Mouse (Mus musculus) G1E-ER4 (cell line): Measurements from ENCODE around the gene Prkcb. TPM values are rescaled to one million over a fixed set of nuclear protein-coding genes. Genes with fewer than 3 reads are reported as not detected.

ENCODE experiments used
- GATA1 ChIP-seq: IDR thresholded peaks from one replicate; pipeline ENCODE4 v1.8.0; 2012; ENCODE audit warnings: low read length, inconsistent platforms
- polyA plus RNA-seq: library from polyadenylated mRNA; stranded (reverse); fragments of >175 nt; gene quantifications from 2 replicates; pipeline ENCODE4 v1.2.3, GENCODE M21; 2012

Gene Prkcb
- polyA plus RNA-seq, 1 experiment: not detected

GRCm38 (mm10) chr7:122307241-122307640, 18.7 kb downstream of the Prkcb start:
- no peak for TF ChIP-seq GATA1

GRCm38 (mm10) chr7:122308661-122309060, 20.1 kb downstream of the Prkcb start:
- TF ChIP-seq GATA1: no peak

DNA sequence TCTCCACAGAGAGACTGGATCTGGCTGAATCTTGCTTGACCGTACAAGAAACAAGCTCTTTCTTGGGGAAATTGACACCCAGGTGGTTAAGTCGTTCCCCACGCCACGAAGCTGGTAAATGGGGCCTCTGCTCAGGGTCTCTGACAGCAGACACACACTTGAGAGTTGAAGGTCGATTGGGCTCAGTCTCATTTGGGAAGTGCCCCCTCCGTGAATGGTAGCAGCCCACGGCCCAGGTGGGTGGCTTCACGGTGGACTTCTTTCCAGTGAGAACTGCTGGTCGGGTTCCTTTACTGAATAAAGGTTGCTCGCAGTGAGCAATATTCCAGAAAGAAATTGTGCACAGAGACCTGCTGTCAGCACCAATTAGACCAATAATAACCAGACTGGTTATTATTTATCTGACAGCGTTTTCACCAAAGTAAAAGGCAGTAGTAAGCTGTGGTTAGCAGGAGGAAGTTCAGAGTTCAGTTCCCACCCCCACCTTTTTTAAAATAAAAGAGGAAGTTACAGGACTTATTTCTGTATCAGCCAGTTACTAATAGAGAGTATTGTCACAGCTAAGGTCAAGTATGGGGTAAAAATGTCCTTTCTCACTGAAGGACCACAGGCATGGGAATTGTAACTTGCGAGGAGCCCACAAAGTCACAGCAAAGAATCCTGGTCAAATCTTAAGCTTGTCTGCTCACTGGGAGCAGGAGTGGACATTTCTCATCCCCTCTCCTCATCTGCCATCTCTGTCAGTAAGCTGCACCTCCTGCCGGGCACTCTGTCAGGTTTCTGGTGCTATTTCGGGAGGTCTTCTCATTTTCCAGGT, 21.6 kb downstream of the Prkcb start:
- TF ChIP-seq GATA1: no peak

GRCm38 (mm10) chr7:122310726-122311018, 22.1 kb downstream of the Prkcb start:
- TF ChIP-seq GATA1: no peak

DNA sequence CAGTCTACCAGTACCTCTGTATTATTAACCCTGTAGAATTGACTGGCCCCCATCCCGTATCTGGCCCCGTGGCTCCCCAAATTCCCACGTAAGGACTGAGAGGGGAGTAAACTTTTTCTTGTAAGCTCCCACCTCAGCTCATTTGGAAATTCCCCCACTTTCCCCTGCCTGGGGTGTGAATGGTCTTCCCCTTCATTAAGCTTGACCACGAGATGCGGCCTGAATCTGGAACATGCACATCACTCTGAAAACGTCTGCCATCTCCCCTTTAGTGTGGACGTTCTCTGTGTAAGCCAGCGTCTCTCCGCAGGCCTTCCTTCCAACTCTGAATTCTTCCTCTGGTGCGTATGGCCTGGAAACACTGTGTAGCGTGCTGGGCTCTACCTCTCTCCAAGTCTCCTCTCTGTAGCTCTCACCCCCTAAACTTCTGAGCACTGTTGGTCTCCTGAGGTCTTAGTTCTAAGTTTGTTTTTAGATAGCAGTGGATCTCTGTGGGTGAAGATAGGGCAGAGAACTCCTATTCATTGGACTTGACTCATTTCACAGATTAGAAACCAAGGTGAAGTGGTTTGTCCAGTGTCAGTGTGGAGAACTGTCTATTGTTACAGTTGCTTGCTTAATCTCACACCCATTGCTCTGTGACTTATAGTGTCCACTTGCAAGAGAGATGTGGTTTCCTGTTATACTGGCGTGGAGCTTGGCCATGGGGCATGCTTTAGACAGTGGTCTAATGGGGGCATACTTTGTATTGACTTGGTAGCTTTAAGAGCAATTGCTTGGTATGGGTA, 25.3 kb downstream of the Prkcb start:
- TF ChIP-seq GATA1: no peak

DNA sequence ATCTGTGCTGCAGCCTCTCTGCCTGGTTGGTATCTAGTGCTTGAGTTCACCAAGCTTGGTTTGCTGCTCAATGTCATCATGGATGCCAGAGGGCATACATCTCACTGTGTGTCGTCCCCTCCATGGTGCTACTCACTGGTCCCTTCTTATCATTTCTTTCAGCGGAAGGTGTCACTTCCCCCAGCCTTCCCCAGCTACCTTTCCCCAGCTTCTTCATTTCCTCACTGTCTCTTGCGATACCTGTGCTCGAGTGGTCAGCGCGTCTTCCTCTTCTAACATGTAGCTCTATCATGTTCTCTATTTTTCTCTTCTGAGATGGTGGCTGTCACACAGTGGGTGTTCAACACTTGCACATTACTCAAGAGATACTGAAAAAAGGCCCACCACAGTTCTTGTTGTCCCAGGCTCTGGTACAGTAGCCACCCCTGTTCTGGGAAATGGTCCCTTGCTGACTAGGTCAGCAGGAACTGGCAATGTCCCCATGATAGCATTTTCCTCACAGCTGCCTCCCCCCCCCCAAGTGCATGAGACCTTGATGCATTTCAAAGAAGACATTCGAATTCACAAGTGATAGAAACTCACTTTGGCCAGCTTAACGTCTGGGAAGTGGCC, 27.3 kb downstream of the Prkcb start:
- TF ChIP-seq GATA1: no peak

DNA sequence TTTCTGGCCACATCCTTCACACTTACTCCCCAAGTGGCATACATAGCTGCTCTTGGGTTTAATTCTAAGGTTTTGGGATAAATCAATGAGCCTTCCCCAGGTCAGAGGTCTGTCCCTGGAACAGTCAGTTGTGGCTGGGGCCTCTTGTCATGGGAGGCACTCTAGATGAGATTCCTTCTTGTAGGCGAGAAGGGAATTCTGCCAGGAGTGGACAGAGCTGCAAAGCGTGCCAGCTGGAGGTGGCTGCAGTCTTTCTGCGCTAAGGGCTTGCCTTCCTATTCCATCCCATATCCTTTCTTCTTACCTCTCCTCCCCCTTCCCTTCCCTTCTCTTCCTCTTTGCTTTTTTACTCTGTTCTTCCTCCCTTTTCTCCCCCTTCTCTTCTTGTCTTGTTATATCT, 28.1 kb downstream of the Prkcb start:
- TF ChIP-seq GATA1: no peak

GRCm38 (mm10) chr7:122317485-122317884, 28.9 kb downstream of the Prkcb start:
- no peak for TF ChIP-seq GATA1

DNA sequence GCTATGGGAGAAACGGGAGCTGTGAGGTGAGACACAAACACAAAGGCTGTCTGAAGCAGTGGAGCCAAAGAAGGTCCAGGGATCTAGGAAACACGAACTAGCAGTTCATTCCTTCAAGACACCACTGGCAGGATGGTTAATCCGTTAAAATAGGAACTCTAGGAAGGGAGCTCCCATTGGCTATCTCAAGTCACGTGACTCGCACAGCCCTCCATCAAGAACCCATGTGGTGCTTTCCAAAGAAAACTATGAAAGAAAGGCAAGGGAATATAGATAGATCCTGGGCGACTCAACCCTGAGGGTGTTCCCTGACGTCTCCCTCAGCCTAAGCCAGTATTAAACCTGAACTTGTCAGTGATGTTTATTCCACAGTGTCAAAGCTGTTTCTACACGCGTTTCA, 31.0 kb downstream of the Prkcb start:
- TF ChIP-seq GATA1: no peak

GRCm38 (mm10) chr7:122320843-122321544, 32.4 kb downstream of the Prkcb start:
- no peak for TF ChIP-seq GATA1

GRCm38 (mm10) chr7:122322038-122322690, 33.6 kb downstream of the Prkcb start:
- TF ChIP-seq GATA1: no peak

DNA sequence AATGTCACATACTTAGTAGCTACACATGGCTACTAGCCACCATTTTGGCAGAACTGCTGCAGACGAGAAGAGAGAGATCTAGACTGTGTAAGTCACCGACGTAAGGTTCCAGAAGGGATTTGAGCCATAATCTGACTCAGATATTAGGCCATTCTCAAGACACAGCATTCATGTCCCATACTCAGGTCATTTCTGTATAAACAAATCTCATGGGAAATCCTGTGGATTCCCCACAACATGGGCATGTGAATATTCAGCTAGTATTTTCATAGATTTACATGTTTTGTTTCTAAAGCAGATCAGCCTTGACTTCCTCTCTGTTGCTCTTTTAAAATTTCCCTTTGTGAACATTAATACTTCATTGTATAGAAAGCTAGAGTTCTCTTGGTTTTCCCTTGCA, 39.4 kb downstream of the Prkcb start:
- TF ChIP-seq GATA1: no peak

- no peak for TF ChIP-seq GATA1
Observed at GRCm38 (mm10) chr7:122328466-122328865, 39.9 kb downstream of the Prkcb start.

GRCm38 (mm10) chr7:122329588-122329987, 41.0 kb downstream of the Prkcb start:
- TF ChIP-seq GATA1: no peak

DNA sequence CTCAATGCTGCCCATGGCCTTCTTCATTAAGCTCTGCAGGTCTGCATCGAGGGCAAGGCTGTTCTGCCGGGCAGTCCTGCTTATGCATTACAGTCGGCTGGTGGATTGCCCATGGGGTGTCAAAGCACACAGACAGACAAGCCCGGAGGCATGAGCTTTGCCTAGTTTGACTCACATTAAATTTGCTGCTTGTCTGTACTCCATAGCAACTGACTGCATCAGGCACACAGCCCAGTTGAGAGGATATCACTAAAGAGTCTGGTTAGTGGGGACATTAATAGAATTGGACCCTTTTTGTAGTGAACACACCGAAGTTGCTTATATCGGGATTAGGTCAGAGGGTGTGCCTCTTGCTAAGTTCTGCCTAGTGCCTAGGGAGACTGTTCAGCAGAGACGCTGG, 45.1 kb downstream of the Prkcb start:
- TF ChIP-seq GATA1: no peak
